Mouse (Mus musculus) neural tube, embryonic 11.5 days (tissue): ENCODE measurements around the gene Chmp4b. TPM values are rescaled to one million over a fixed set of nuclear protein-coding genes. Genes with fewer than 3 reads are reported as not detected.
A peak's percentile ranks its signal among the peaks of the same experiment; 100 is the strongest.

Experiments used
- ATAC-seq: fragments of 200-750 bp; cut with Nextera tagmentation; 2 replicates; pipeline ENCODE4 v1.8.0; 2017; ENCODE audit warnings: moderate number of reproducible peaks, mild to moderate bottlenecking, moderate TSS enrichment, moderate library complexity; ENCODE audit not compliant: insufficient read depth, low FRiP score, low TSS enrichment
- DNase-seq: peaks from one replicate; pipeline ENCODE4 v3.0.0-alpha.2; 2015; ENCODE audit warnings: low spot score
- H3K27ac ChIP-seq: fragments of 300-500 bp; sonication (generic); 2 replicates; pipeline ENCODE4 v1.5.1; 2014; ENCODE audit warnings: low read depth, mild to moderate bottlenecking, low read length
- H3K27me3 ChIP-seq: fragments of 300-500 bp; sonication (generic); 2 replicates; pipeline ENCODE4 v1.6.1; 2014; ENCODE audit warnings: mild to moderate bottlenecking, low read length, mixed read lengths; ENCODE audit not compliant: control insufficient read depth, insufficient read depth
- H3K36me3 ChIP-seq: fragments of 300-500 bp; sonication (generic); 2 replicates; pipeline ENCODE4 v1.6.1; 2014; ENCODE audit warnings: mild to moderate bottlenecking, low read length, moderate library complexity, mixed read lengths; ENCODE audit not compliant: control insufficient read depth, insufficient read depth
- H3K4me1 ChIP-seq: fragments of 300-500 bp; sonication (generic); 2 replicates; pipeline ENCODE4 v1.6.1; 2014; ENCODE audit warnings: low read length, mixed read lengths; ENCODE audit not compliant: control insufficient read depth, insufficient read depth
- H3K4me2 ChIP-seq: fragments of 300-500 bp; sonication (generic); 2 replicates; pipeline ENCODE4 v1.6.1; 2014; ENCODE audit warnings: low read depth, mild to moderate bottlenecking, moderate library complexity
- H3K4me3 ChIP-seq: fragments of 300-500 bp; sonication (generic); 2 replicates; pipeline ENCODE4 v1.5.1; 2014; ENCODE audit warnings: low read depth, low read length
- H3K9ac ChIP-seq: fragments of 300-500 bp; sonication (generic); 2 replicates; pipeline ENCODE4 v1.6.1; 2014; ENCODE audit warnings: mild to moderate bottlenecking, low read length
- H3K9me3 ChIP-seq: fragments of 300-500 bp; sonication (generic); 2 replicates; pipeline ENCODE4 v1.6.1; 2016; ENCODE audit warnings: low read length; ENCODE audit not compliant: control insufficient read depth
- WGBS: fragments of 180-500 bp; shearing (Covaris S2); extraction: QIAGEN DNeasy Blood & Tissue Kit; methylation state at CpG from one replicate; pipeline ENCODE4 v1.1.7; 2014; 5-methylcytosine and 5-hydroxymethylcytosine counted together
- polyA plus RNA-seq: library from polyadenylated mRNA; unstranded; fragments of >200 nt; fragmentation: Nextera tagmentation; extraction: Ambion mirVana; gene quantifications from 2 replicates; pipeline ENCODE4 v1.2.1, GENCODE M21; 2014

The Chmp4b gene
- polyA plus RNA-seq = 10.5 and 12.0 TPM in 2 replicates

DNA sequence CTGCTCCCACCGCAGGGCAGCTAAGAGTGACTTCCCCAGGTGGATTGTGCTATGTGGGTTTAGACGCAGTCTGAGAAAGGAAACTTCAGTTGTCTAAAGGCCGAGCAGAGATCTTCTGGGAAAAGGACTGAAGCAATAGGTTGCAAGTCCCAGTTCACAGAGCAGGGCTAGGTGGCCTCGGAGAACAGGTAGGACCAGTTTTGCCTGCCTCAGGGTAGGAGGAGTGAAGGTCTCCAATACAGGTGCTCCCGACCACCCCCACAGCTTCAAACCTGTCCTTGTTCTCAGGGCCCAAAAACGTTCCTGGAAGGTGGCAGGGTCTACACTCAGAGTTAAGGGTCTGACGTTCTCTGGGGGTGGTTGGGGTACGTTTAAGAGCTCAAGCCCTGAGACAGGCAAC lies at the start of gene Chmp4b:
TSS of gene Chmp4b (plus strand) at position 343 of the 400 bp plus-strand sequence.
- Histone ChIP-seq H3K9me3 (no peaks in the 10 kb centered on the region), H3K9ac (no peak within 1 kb of the TSS), H3K27me3 (no peaks in the 10 kb centered on the region), H3K4me3 (no peak within 1 kb of the TSS), H3K27ac (no peak within 1 kb of the TSS), H3K4me2 (no peak within 1 kb of the TSS), H3K4me1 (no peaks in the 10 kb centered on the region), H3K36me3 (no peaks in the 10 kb centered on the region)
- 58% methylated on average over 8 of the region's 8 CpGs for WGBS
- ATAC-seq (no peak), DNase-seq (no peak)

DNA sequence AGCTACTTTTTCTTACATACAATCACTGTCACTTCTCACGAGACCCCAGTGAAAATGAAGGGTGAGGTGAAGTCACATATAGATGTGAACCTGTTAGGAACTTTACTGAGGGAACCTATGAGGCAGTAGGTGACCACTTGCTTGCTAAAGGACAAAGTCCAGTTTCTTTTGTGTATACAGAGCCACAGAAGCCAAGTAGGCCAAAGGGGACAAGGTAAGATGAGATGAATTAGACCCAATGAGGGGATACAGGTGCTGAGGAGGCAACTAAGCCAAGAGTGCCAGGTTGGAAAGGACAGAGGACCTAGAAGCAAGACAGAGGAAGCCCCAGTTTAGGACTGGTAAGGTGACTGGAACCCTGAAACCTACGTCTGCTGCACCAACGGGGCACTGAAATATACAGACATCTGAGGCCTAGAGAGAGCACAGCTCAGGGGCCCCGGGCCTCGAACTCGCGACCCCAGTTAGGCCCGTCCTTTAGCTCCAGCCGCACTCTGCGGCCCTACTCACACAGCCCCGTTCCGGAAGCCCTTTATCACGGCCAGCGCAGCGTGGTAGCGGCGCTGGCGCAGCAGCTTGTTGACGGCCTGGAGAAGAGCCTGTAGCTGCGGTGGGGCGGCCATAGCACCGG lies 48.4 kb upstream of the Chmp4b start:
- peak overlapping the region; percentile 56 for H3K4me2 ChIP-seq
- no peaks in the 10 kb centered on the region for H3K27me3 ChIP-seq
- peak overlapping the region; percentile 53 for H3K4me3 ChIP-seq
- no peaks in the 10 kb centered on the region for H3K36me3 ChIP-seq
- WGBS = 23% methylated on average over 22 of the region's 22 CpGs
- no peak overlapping the region for H3K27ac ChIP-seq
- ATAC-seq = no peak; the same call in none of the 2 replicates
- DNase-seq = no peak
- H3K9me3 ChIP-seq = no peaks in the 10 kb centered on the region
- H3K9ac ChIP-seq = peak overlapping the region; percentile 67
- no peaks in the 10 kb centered on the region for H3K4me1 ChIP-seq

DNA sequence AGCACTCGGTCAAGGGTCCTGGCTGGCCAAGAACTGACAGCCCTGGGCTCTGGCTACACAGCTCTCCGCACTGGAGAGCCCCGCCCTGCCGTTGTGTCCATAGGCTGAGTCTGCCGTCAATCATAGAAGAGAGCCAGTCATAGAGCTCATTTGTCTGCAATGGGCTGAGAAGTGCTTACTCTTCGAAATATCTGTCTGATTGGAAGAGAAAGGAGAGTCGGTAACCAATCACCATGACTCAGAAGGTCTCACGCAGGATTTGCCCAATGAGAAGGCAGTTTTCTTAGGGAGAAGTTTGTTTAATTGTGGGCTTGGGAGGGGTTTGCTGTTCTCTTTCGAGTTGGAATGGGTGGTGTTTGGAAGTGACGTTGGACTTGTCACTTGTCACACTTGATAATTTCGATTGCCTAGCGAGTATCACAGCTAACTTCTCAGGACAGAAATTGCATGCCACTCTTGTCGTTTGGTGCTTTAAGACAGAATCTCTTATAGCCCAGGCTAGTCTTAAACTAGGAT lies 47.8 kb upstream of the Chmp4b start, which contains the start of gene Pxmp4:
TSS of gene Pxmp4 (minus strand) at position 71 of the 516 bp plus-strand sequence.
- Histone ChIP-seq H3K4me1 (no peaks in the 10 kb centered on the region), H3K9me3 (no peaks in the 10 kb centered on the region), H3K4me2 (peak within 1 kb of the TSS; percentile 56), H3K9ac (peak within 1 kb of the TSS; percentile 67), H3K27me3 (no peaks in the 10 kb centered on the region), H3K4me3 (peak within 1 kb of the TSS; percentile 53), H3K36me3 (no peaks in the 10 kb centered on the region), H3K27ac (no peak within 1 kb of the TSS)
- ATAC-seq (peak; percentile 100), DNase-seq (peak; percentile 96)
- whole genome bisulfite sequencing = 2% methylated on average over 13 of the region's 13 CpGs

DNA sequence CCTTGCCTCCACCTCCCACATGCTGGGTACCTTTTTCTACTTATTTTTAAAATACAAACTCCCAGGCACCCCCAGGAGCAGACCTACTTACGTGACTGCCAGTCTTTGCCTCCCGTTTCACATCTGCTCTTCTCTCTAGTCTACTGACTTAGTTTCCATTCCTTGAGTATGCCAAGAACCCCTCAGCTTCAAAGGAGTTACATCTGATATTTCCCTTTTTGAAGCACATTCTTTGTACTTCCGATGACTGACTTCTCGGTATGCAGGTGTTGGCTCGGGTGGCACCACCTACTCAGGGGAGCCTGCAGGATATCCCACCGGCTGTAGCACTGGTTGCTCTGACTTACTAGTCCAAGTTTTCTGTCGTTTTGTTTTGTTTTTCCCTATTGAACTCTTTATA lies 47.3 kb upstream of the Chmp4b start:
- Histone ChIP-seq H3K4me1 (no peaks in the 10 kb centered on the region), H3K27ac (no peak overlapping the region), H3K4me2 (peak overlapping the region; percentile 42), H3K4me3 (peak overlapping the region; percentile 21; the same call in 1 of the 2 replicates), H3K27me3 (no peaks in the 10 kb centered on the region), H3K9ac (no peak overlapping the region), H3K9me3 (no peaks in the 10 kb centered on the region), H3K36me3 (no peaks in the 10 kb centered on the region)
- DNase-seq (no peak), ATAC-seq (no peak)
- WGBS = 41% methylated on average over 7 of the region's 7 CpGs

DNA sequence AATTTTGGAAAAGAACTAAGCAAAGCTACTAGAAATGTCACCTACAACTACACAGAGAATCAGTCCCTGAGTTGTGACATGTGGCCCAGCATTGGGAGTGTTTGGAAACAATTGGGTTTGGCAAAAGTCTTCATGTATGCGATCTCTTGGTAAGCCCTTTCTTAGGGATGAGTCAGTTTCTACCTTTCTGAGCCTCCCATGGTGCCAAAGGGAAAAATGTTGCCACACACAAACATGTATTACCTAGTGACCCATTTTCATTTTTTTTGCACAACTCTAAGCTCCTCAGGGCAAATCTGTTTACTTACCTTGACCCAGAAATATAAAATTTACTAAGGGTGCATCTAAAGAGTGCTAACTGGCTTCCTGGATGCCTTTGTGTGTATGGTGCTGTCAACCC lies 44.5 kb upstream of the Chmp4b start:
- H3K36me3 ChIP-seq = no peaks in the 10 kb centered on the region
- H3K27ac ChIP-seq = no peak overlapping the region
- ATAC-seq (no peak), DNase-seq (no peak)
- no peaks in the 10 kb centered on the region for H3K27me3 ChIP-seq
- no peak overlapping the region for H3K4me2 ChIP-seq
- 85% methylated on average over 1 of the region's 1 CpGs for WGBS
- H3K4me3 ChIP-seq = no peak overlapping the region
- H3K9ac ChIP-seq = no peak overlapping the region
- H3K4me1 ChIP-seq = no peaks in the 10 kb centered on the region
- H3K9me3 ChIP-seq = no peaks in the 10 kb centered on the region

DNA sequence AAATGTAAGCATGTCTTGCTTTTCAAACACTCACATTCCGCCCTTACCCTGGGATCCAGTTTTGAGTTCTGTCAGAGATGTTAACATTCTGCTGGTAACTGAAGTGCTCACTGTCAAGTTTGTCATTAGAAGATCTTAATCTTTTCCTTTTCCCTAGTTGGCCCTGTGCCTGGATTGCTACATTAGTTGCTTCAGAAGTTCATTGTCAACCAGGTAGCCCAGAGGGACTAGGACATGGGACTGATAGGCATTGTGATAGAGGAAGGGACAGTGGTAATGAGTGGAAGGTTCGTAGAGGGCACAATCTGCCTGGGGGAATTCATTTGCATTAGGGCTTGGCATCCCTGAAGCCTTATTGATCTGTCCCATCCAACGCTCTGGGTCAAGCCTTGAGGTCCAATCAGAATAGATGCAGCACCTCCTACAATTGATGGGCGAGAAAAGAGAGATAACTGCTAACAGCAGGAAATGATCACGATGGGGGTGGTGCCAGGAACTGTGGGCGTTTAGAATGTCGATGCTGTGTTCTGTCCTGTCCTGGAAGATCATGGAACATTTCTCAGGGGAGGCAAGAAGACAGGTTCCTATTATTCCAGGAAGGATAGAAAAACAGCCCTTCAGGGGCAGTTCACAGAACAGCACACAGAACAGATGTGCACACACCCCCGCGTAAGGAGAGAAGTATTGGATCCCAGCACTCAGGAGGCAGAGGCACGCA lies 42.3 kb upstream of the Chmp4b start:
- no peaks in the 10 kb centered on the region for H3K36me3 ChIP-seq
- no peaks in the 10 kb centered on the region for H3K9me3 ChIP-seq
- H3K27me3 ChIP-seq = no peaks in the 10 kb centered on the region
- DNase-seq (no peak), ATAC-seq (no peak)
- no peak overlapping the region for H3K4me2 ChIP-seq
- 66% methylated on average over 10 of the region's 10 CpGs for WGBS
- no peaks in the 10 kb centered on the region; the same call in 1 of the 2 replicates for H3K4me1 ChIP-seq
- H3K4me3 ChIP-seq = no peak overlapping the region
- H3K9ac ChIP-seq = no peak overlapping the region
- H3K27ac ChIP-seq = no peak overlapping the region

DNA sequence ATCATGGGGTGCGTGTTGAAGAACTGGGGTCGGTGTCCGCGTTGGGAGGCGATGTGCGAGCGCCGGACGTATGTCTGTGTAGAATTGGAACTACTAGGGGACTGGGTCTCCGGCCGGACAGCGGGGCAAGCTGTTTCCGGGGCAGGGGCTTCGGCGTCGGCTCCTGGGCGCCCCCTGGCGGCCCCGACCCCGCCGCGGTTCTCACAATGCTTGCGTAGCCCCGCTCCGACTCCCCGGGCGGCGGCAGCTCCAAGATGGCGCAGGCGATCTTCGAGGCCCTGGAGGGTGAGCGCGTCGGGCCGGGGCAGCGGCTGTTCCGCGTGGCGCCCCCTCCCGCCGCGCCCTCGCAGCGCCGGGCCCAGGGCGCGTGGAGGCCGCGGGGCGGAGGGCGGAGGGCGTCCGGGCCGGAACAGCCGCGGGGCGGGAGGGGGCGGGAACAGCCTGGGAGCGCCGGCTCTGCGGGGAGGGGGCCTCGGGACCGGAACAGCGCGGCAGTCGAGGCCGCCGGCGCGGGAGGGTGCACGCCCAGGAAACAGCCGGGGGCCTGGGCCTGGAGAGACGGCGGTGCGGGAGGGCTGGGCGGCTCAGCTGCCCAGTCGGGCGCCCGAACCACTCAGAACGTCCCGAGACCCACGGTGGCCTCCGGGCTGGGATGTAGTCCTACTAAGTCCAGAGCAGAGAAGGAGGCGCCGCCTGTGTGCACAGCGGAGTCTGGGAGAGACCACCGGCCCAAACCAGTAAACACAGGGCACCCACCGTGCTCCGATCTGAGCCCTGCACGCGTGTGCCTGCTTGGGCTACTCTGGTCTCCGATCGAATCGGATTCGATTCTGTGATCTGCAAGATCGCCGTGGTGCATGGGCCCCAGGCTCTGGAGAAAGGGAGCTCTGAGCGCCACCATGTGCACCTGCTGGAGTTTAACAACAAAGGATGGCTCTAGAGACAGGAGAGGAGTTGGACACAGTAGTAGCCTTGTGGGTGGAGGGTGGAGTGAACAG lies 38.1 kb upstream of the Chmp4b start, which contains the start of the genes Zfp341 and 4930519P11Rik:
TSS of gene Zfp341 (plus strand) at position 180 of the 998 bp plus-strand sequence.
TSS of gene 4930519P11Rik (minus strand) at position 320 of the 998 bp plus-strand sequence.
- Histone ChIP-seq H3K36me3 (no peaks in the 10 kb centered on the region), H3K4me1 (no peaks in the 10 kb centered on the region; the same call in 1 of the 2 replicates), H3K9ac (peak within 1 kb of the TSS; percentile 87), H3K27ac (peak within 1 kb of the TSS; percentile 96), H3K4me3 (peak within 1 kb of the TSS; percentile 55), H3K4me2 (peak within 1 kb of the TSS; percentile 51), H3K9me3 (no peaks in the 10 kb centered on the region), H3K27me3 (no peaks in the 10 kb centered on the region)
- DNase-seq (peak; percentile 98), ATAC-seq (peak; percentile 94)
- WGBS = under 1% methylated on average over 81 of the region's 98 CpGs
